Mouse (Mus musculus) kidney, adult 2 months (tissue): ENCODE data around the gene Pga5.

Experiments used
- CTCF ChIP-seq: fragments of 200-500 bp; conservative IDR thresholded peaks from 2 replicates; pipeline ENCODE4 v1.5.1; 2011; ENCODE audit warnings: low read depth, mild to moderate bottlenecking, control low read depth, low read length, moderate library complexity, mixed read lengths; ENCODE audit not compliant: insufficient read depth, insufficient read length
- POLR2A ChIP-seq: fragments of 200-500 bp; IDR thresholded peaks from one replicate; pipeline ENCODE4 v1.6.1; 2011; ENCODE audit warnings: low read depth, low read length, control low read depth

- no peak for TF ChIP-seq CTCF
- TF ChIP-seq POLR2A, result no peak
Observed at GRCm38 (mm10) chr19:10715476-10715875, 37.6 kb upstream of the Pga5 start.
